Mouse (Mus musculus) liver, embryonic 14.5 days (tissue): ENCODE data around the gene Cst12.

ENCODE experiments used
- CTCF ChIP-seq: IDR thresholded peaks from 2 replicates; pipeline ENCODE4 v1.5.1; 2016; ENCODE audit warnings: antibody characterized with exemption, low read depth, control low read depth
- EP300 ChIP-seq: IDR thresholded peaks from 2 replicates; pipeline ENCODE4 v1.6.1; 2016; ENCODE audit warnings: antibody characterized with exemption, low read depth

GRCm38 (mm10) chr2:148743001-148743400 is 46.2 kb upstream of the Cst12 start:
- TF ChIP-seq EP300 (no peak), CTCF (no peak)
